In genomic region chr19:7295071-7295658, GRCm38 (mm10) we compare ENCODE assay signal across 7 mouse cellular contexts. TPM values are rescaled to one million over a fixed set of nuclear protein-coding genes. Genes with fewer than 3 reads are reported as not detected.
DNase-seq lines count a peak whose midpoint lies in the region; ATAC-seq and TF ChIP-seq lines count a peak whose summit lies in the region.

No protein-coding gene starts in this region.

- peak overlapping the region; percentile 98 for H3K27ac ChIP-seq in intestine, embryonic 16.5 days (ENCODE audit: low read length)
- peak overlapping the region; percentile 92 for H3K27ac ChIP-seq in stomach, embryonic 15.5 days

- H3K9me3 ChIP-seq in intestine, embryonic 16.5 days (ENCODE audit: control insufficient read depth, low read length), result no peaks in the 10 kb centered on the region
- H3K9me3 ChIP-seq in stomach, embryonic 15.5 days, result no peaks in the 10 kb centered on the region

- no peaks in the 10 kb centered on the region for H3K27me3 ChIP-seq in intestine, embryonic 16.5 days (replicated peaks; ENCODE audit: control insufficient read depth, insufficient read depth, low read length)
- no peaks in the 10 kb centered on the region for H3K27me3 ChIP-seq in stomach, embryonic 15.5 days (replicated peaks)

- H3K4me2 ChIP-seq in intestine, embryonic 16.5 days (ENCODE audit: low read depth, low read length), result peak overlapping the region; percentile 74
- peak overlapping the region; percentile 46 for H3K4me2 ChIP-seq in stomach, embryonic 15.5 days

- H3K4me3 ChIP-seq in intestine, embryonic 16.5 days (ENCODE audit: low read length), result peak overlapping the region; percentile 45
- peak overlapping the region; percentile 56 for H3K4me3 ChIP-seq in lung, adult 2 months (replicated peaks; ENCODE audit: extremely low read depth, low read depth, low read length)
- H3K4me3 ChIP-seq in stomach, embryonic 15.5 days (replicated peaks), result peak overlapping the region; percentile 27

- no peaks in the 10 kb centered on the region for H3K36me3 ChIP-seq in intestine, embryonic 16.5 days (ENCODE audit: control insufficient read depth, insufficient read depth, low read length)
- H3K36me3 ChIP-seq in stomach, embryonic 15.5 days, result no peaks in the 10 kb centered on the region

- peak overlapping the region; percentile 67 for H3K9ac ChIP-seq in intestine, embryonic 16.5 days (ENCODE audit: low read depth, low read length)
- no peak overlapping the region; the same call in 1 of the 2 replicates for H3K9ac ChIP-seq in stomach, embryonic 15.5 days

- 42% methylated on average over 15 of the region's 15 CpGs for WGBS in intestine, embryonic 16.5 days
- 24% methylated on average over 15 of the region's 15 CpGs for WGBS in lung, adult 2 months
- 53% methylated on average over 14 of the region's 15 CpGs for WGBS in stomach, embryonic 15.5 days

- ATAC-seq in CD4-positive, CD25-positive, alpha-beta regulatory T cell, adult 4 months, result peak; percentile 91
- peak; percentile 98 for ATAC-seq in intestine, embryonic 16.5 days
- ATAC-seq in stomach, embryonic 15.5 days (ENCODE audit: insufficient read depth, low FRiP score, low read depth), result peak; percentile 86

- peak; percentile 16; the same call in 1 of the 2 replicates for TF ChIP-seq POLR2A in lung, adult 2 months (IDR thresholded peaks at IDR 0.05; ENCODE audit: borderline replicate concordance, extremely low read depth, low read depth, low read length)

- peak; percentile 52 for DNase-seq in NIH3T3 (ENCODE audit: low read depth)
- DNase-seq in lung, adult 2 months, result peak; percentile 68
- DNase-seq in cerebellum, postnatal 10 days, result no peak
- no peak for DNase-seq in right cerebral cortex, postnatal 36 days (ENCODE audit: low spot score in 2 of 2)

- peaks cover 22% of the 10 kb centered on the region for H3K4me1 ChIP-seq in intestine, embryonic 16.5 days (ENCODE audit: control insufficient read depth, insufficient read depth, low read length)
- peaks cover 12% of the 10 kb centered on the region for H3K4me1 ChIP-seq in lung, adult 2 months (ENCODE audit: control insufficient read depth, insufficient read depth, low read length)
- H3K4me1 ChIP-seq in stomach, embryonic 15.5 days, result peaks cover 26% of the 10 kb centered on the region

- TF ChIP-seq CTCF in lung, adult 2 months (IDR thresholded peaks at IDR 0.05; ENCODE audit: insufficient read depth, low read length), result no peak

RNA-seq across cellular contexts. Expression of gene Rcor2, which starts 28.0 kb away (rescaled TPM):
- polyA plus RNA-seq in CD4-positive, CD25-positive, alpha-beta regulatory T cell, adult 4 months (2017; shearing (Covaris generic)), result under 1 TPM in 1 of 2 experiments, not detected in 1; 0.42 TPM
- polyA plus RNA-seq in intestine, embryonic 16.5 days (2015; fragmentation: Nextera tagmentation; extraction: Ambion mirVana), result 6.5 and 9.0 TPM in 2 replicates
- polyA plus RNA-seq in lung, adult 2 months (2012; rRNA removed), result 1.7 and 3.3 TPM in 2 replicates
- polyA plus RNA-seq in stomach, embryonic 15.5 days (2015; fragmentation: Nextera tagmentation; extraction: Ambion mirVana), result 13.4 and 15.0 TPM in 2 replicates

RNA-seq across cellular contexts. Expression of gene Mark2, which starts 46.5 kb away (rescaled TPM):
- polyA plus RNA-seq in CD4-positive, CD25-positive, alpha-beta regulatory T cell, adult 4 months (2017; shearing (Covaris generic)), result 10 to 100 TPM; 53.0 to 75.8 TPM
- 39.1 and 41.4 TPM in 2 replicates for polyA plus RNA-seq in intestine, embryonic 16.5 days (2015; fragmentation: Nextera tagmentation; extraction: Ambion mirVana)
- polyA plus RNA-seq in lung, adult 2 months (2012; rRNA removed), result 68.6 and 94.1 TPM in 2 replicates
- 55.7 and 57.7 TPM in 2 replicates for polyA plus RNA-seq in stomach, embryonic 15.5 days (2015; fragmentation: Nextera tagmentation; extraction: Ambion mirVana)

RNA-seq across cellular contexts. Expression of gene Naa40, which starts 54.2 kb away (rescaled TPM):
- 10 to 100 TPM; 21.9 to 26.8 TPM for polyA plus RNA-seq in CD4-positive, CD25-positive, alpha-beta regulatory T cell, adult 4 months (2017; shearing (Covaris generic))
- polyA plus RNA-seq in intestine, embryonic 16.5 days (2015; fragmentation: Nextera tagmentation; extraction: Ambion mirVana), result 48.4 and 51.9 TPM in 2 replicates
- polyA plus RNA-seq in lung, adult 2 months (2012; rRNA removed), result 14.9 and 18.5 TPM in 2 replicates
- 47.0 and 51.6 TPM in 2 replicates for polyA plus RNA-seq in stomach, embryonic 15.5 days (2015; fragmentation: Nextera tagmentation; extraction: Ambion mirVana)

Comparison
In these comparisons a context has a peak if more than half of its experiments do, and no peak if none do; other contexts are left out.
1. DNase-seq: peak in NIH3T3 (single experiment) and lung, adult 2 months (single experiment); none in cerebellum, postnatal 10 days (0 of 2) and right cerebral cortex, postnatal 36 days (0 of 2).
2. Peak in every context shown above with its lines, with median percentiles within 50 percentile points of each other: ATAC-seq and H3K4me3 ChIP-seq.